Mouse (Mus musculus) kidney, embryonic 15.5 days (tissue): ENCODE results near the gene Gm28553. TPM values are rescaled to one million over a fixed set of nuclear protein-coding genes. Genes with fewer than 3 reads are reported as not detected.
"Not testable (repeated sequence)": the region's sequence is repeated elsewhere in the genome, so short reads cannot be mapped to it uniquely, and the experiment has no call there.

ENCODE experiments used
- ATAC-seq: fragments of 200-750 bp; cut with Nextera tagmentation; replicated peaks from 2 replicates; pipeline ENCODE4 v1.8.0; 2017; ENCODE audit warnings: moderate TSS enrichment; ENCODE audit not compliant: low FRiP score
- H3K27ac ChIP-seq: fragments of 300-500 bp; sonication (generic); 2 replicates; pipeline ENCODE4 v1.5.1; 2015; ENCODE audit warnings: mild to moderate bottlenecking, inconsistent platforms
- H3K27me3 ChIP-seq: fragments of 300-500 bp; sonication (generic); 2 replicates; pipeline ENCODE4 v1.6.1; 2015; ENCODE audit warnings: inconsistent platforms
- H3K36me3 ChIP-seq: fragments of 300-500 bp; sonication (generic); 2 replicates; pipeline ENCODE4 v1.6.1; 2015; ENCODE audit warnings: inconsistent platforms
- H3K4me1 ChIP-seq: fragments of 300-500 bp; sonication (generic); 2 replicates; pipeline ENCODE4 v1.6.1; 2015; ENCODE audit warnings: inconsistent platforms
- H3K4me2 ChIP-seq: fragments of 300-500 bp; sonication (generic); 2 replicates; pipeline ENCODE4 v1.6.1; 2015; ENCODE audit warnings: moderate library complexity, mild to moderate bottlenecking, inconsistent platforms
- H3K4me3 ChIP-seq: fragments of 300-500 bp; sonication (generic); replicated peaks from 2 replicates; pipeline ENCODE4 v1.5.1; 2015; ENCODE audit warnings: mild to moderate bottlenecking, inconsistent platforms
- H3K9ac ChIP-seq: fragments of 300-500 bp; sonication (generic); 2 replicates; pipeline ENCODE4 v1.6.1; 2015; ENCODE audit warnings: mild to moderate bottlenecking, inconsistent platforms
- H3K9me3 ChIP-seq: fragments of 300-500 bp; sonication (generic); replicated peaks from 2 replicates; pipeline ENCODE4 v1.6.1; 2016; ENCODE audit warnings: inconsistent platforms
- WGBS: fragments of 180-500 bp; shearing (Covaris S2); methylation state at CpG from one replicate; pipeline ENCODE4 v1.1.7; 2015; ENCODE audit warnings: mixed read lengths; 5-methylcytosine and 5-hydroxymethylcytosine counted together
- polyA plus RNA-seq: library from polyadenylated mRNA; unstranded; fragments of >200 nt; fragmentation: Nextera tagmentation; extraction: Ambion mirVana; gene quantifications from 2 replicates; pipeline ENCODE4 v1.2.1, GENCODE M21; 2015

Gm28553 gene
- polyA plus RNA-seq = not detected in 2 replicates

DNA sequence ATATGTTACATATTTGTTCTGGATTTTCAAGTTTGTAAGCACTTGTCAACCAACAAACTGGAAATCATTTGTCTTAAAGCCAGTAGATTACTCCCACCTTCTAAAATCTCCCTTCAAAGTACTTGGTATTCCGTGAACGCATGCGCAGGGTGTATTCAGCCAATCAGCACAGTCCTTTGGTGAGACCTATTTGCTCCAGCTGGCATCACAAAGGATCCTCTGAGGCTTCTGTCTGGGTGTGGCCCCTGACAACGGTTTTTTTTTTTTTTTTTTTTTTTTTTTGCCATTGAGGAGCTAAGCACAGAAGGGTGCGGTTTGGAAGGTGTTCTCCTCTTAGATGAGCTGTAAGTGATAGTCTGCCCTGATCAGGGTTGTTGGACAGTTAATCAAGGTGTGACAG, at the start of gene Gm28553:
Gm28553 (plus strand) TSS at position 301 of the 400 bp plus-strand sequence.
- H3K4me2 ChIP-seq, H3K4me3 ChIP-seq, H3K27ac ChIP-seq, H3K9ac ChIP-seq, H3K4me1 ChIP-seq, H3K27me3 ChIP-seq, H3K36me3 ChIP-seq, H3K9me3 ChIP-seq, ATAC-seq: not testable (repeated sequence)
- no CpG with 5 or more reads among the region's 5 CpGs for WGBS
